ENCODE assay signal across 22 mouse cellular contexts in the genomic region with DNA sequence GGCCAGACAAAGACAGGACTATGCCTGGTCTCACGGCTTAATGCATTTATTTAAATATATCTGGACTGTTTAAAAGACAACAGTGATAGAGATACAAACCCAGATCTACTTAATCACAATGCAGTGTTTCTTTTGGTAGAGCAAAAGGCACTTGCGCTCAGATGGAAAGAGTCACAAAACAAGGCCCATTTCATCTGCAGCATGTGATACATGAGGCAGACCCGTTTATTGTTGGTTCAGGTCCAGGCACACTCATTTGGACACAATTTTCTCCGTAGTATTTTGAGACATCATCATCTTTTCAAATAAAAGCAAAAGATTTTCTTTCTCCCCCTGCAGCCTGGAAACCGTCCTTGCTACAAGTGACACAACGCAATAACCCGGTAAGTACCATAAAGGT.
"Had no signal": no experiment of that assay in that cellular context is flagged by ENCODE, and none has a peak within 500 bp of the region (broad histone marks: within the 10 kb centered on the region; RNA-seq: fewer than 3 reads in every experiment).

No protein-coding gene starts in this region.

- H3K4me3 ChIP-seq: limb, embryonic 10.5 days; limb, embryonic 13.5 days; liver, embryonic 12.5 days; liver, embryonic 15.5 days; lung, embryonic 15.5 days; midbrain, embryonic 12.5 days; midbrain, embryonic 15.5 days; stomach, embryonic 15.5 days had no signal

- H3K27ac ChIP-seq: limb, embryonic 13.5 days; liver, embryonic 12.5 days; liver, embryonic 15.5 days; lung, embryonic 15.5 days; midbrain, embryonic 12.5 days; midbrain, embryonic 15.5 days; stomach, embryonic 15.5 days had no signal

- H3K4me1 ChIP-seq: liver, embryonic 12.5 days; liver, embryonic 15.5 days; lung, embryonic 15.5 days; stomach, embryonic 15.5 days had no signal

- DNase-seq: kidney, adult 18-20 months; kidney, adult 9 months; kidney, postnatal 14 days; kidney, postnatal 4 days; layer of hippocampus, adult 9-11 months; liver; lung, adult 18-20 months; lung, postnatal 10 days; lung, postnatal 36 days; retina, postnatal 1 day; right cerebral cortex, postnatal 25 days; spleen, adult 18-20 months; thymus, postnatal 36 days had no signal

- H3K9me3 ChIP-seq: limb, embryonic 10.5 days; limb, embryonic 13.5 days; liver, embryonic 12.5 days; liver, embryonic 15.5 days; lung, embryonic 15.5 days; midbrain, embryonic 12.5 days; midbrain, embryonic 15.5 days; stomach, embryonic 15.5 days had no signal

- ATAC-seq: intestine, embryonic 16.5 days; liver, embryonic 12.5 days; midbrain, embryonic 15.5 days had no signal

- H3K36me3 ChIP-seq: limb, embryonic 10.5 days; limb, embryonic 13.5 days; liver, embryonic 12.5 days; liver, embryonic 15.5 days; lung, embryonic 15.5 days; midbrain, embryonic 12.5 days; midbrain, embryonic 15.5 days; stomach, embryonic 15.5 days had no signal

- H3K27me3 ChIP-seq: limb, embryonic 13.5 days; liver, embryonic 12.5 days; liver, embryonic 15.5 days; lung, embryonic 15.5 days; midbrain, embryonic 12.5 days; midbrain, embryonic 15.5 days; stomach, embryonic 15.5 days had no signal

- H3K9ac ChIP-seq: limb, embryonic 13.5 days; liver, embryonic 12.5 days; liver, embryonic 15.5 days; lung, embryonic 15.5 days; midbrain, embryonic 12.5 days; midbrain, embryonic 15.5 days; stomach, embryonic 15.5 days had no signal

- H3K4me2 ChIP-seq: limb, embryonic 13.5 days; liver, embryonic 12.5 days; liver, embryonic 15.5 days; lung, embryonic 15.5 days; midbrain, embryonic 12.5 days; midbrain, embryonic 15.5 days; stomach, embryonic 15.5 days had no signal
